Mouse (Mus musculus) kidney, adult 2 months (tissue): ENCODE results near the gene Herc4. TPM values are rescaled to one million over a fixed set of nuclear protein-coding genes. Genes with fewer than 3 reads are reported as not detected.

Experiments used
- DNase-seq: peaks from one replicate; pipeline ENCODE4 v3.0.0; 2021
- H3K27ac ChIP-seq: fragments of 200-500 bp; 2 replicates; pipeline ENCODE4 v1.5.1; 2012; ENCODE audit warnings: low read depth, low read length, control low read depth, inconsistent platforms; ENCODE audit not compliant: insufficient read depth
- H3K27me3 ChIP-seq: fragments of 200-500 bp; replicated peaks from 2 replicates; pipeline ENCODE4 v1.6.1; 2012; ENCODE audit warnings: mild to moderate bottlenecking, moderate library complexity, low read length, inconsistent platforms; ENCODE audit not compliant: control insufficient read depth, insufficient read depth
- H3K36me3 ChIP-seq: fragments of 200-500 bp; 2 replicates; pipeline ENCODE4 v1.6.1; 2012; ENCODE audit warnings: mild to moderate bottlenecking, moderate library complexity, low read length, inconsistent platforms; ENCODE audit not compliant: control insufficient read depth, insufficient read depth
- H3K4me1 ChIP-seq: fragments of 200-500 bp; 2 replicates; pipeline ENCODE4 v1.6.1; 2011; ENCODE audit warnings: low read length; ENCODE audit not compliant: control insufficient read depth, insufficient read depth
- H3K4me3 ChIP-seq: fragments of 200-500 bp; 2 replicates; pipeline ENCODE4 v1.5.1; 2011; ENCODE audit warnings: mild to moderate bottlenecking, low read depth, low read length, control low read depth; ENCODE audit not compliant: insufficient read depth
- CTCF ChIP-seq: fragments of 200-500 bp; conservative IDR thresholded peaks from 2 replicates; pipeline ENCODE4 v1.5.1; 2011; ENCODE audit warnings: low read depth, mild to moderate bottlenecking, control low read depth, low read length, moderate library complexity, mixed read lengths; ENCODE audit not compliant: insufficient read depth, insufficient read length
- POLR2A ChIP-seq: fragments of 200-500 bp; IDR thresholded peaks from one replicate; pipeline ENCODE4 v1.6.1; 2011; ENCODE audit warnings: low read depth, low read length, control low read depth
- WGBS: fragments of 180-500 bp; shearing (Covaris S2); methylation state at CpG from one replicate; pipeline ENCODE4 v1.1.7; 2018; 5-methylcytosine and 5-hydroxymethylcytosine counted together
- polyA plus RNA-seq: library from polyadenylated mRNA; depleted of rRNA; stranded (reverse); fragments of >200 nt; gene quantifications from 2 replicates; pipeline ENCODE4 v1.2.3, GENCODE M21; 2012

The Herc4 gene
- polyA plus RNA-seq, 1 experiment, result 17.7 TPM

DNA sequence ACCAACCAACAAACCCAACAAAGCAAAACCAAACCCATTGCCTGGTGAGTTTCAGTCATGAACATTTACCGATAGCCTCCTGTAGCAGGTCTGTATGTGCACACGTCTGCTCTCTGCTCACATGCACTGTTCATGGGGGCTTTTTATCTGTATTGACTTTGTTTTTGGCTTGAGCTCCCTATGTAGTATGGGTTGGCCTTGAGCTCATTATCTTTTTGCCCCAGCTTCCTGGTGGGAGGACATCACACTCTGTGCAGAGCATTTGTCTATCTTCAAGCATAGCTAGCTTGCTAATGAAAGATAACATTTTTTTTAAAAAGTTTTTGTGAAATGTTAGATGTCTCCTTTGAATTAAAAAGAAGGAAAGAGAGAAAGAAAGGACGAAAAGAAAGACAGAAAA is 33.4 kb downstream of the Herc4 start:
- TF ChIP-seq CTCF (no peak), POLR2A (no peak)

DNA sequence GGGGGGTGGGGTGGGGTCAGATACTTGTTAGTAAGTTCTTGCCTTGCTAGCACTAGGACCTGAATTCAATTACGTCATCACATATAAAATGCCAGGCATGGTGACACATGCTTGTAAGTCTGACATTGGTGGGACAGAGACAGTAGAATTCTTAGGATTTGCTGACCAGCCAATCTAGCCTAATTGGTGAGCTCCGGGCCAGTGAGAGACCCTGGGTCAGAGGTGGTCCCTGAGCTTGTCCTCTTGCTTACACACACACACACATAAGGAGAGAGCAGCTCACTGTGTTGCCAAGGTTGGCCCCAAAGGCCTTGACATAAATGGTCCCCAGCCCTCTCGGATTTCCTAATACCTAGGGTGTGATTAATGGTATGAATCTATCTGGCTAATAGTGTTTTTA is 36.2 kb downstream of the Herc4 start:
- no peak for DNase-seq
- no peaks in the 10 kb centered on the region; the same call in 1 of the 2 replicates for H3K36me3 ChIP-seq
- TF ChIP-seq POLR2A, result no peak
- TF ChIP-seq CTCF, result no peak

More for the DNA sequence above, 33.4 kb downstream of the Herc4 start:
- WGBS, result 96% methylated on average over 3 of the region's 3 CpGs
- H3K36me3 ChIP-seq, result no peaks in the 10 kb centered on the region; the same call in 1 of the 2 replicates
- no peak for DNase-seq
- H3K27ac ChIP-seq, result no peak overlapping the region
- H3K4me3 ChIP-seq, result no peak overlapping the region
- no peaks in the 10 kb centered on the region for H3K27me3 ChIP-seq
- H3K4me1 ChIP-seq, result peaks cover 3% of the 10 kb centered on the region; the same call in 1 of the 2 replicates

DNA sequence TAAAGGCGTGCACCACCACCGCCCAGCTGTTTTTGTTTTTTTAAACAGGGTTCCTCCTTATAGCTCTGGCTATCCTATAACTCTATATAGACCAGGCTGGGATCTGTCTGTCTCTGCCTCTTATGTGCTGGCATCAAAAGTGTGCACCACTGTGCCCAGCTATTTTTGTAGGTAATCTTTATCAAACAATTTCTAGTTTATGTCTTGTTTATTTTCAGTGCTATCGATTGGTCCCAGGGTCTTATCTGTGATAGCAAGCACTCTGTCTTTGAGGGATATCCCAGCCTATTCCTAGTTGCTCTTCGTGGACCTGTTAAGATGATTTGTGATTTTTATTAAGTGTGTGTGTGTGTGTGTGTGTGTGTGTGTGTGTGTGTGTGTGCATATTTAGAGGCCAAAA is 38.8 kb downstream of the Herc4 start:
- no peak for DNase-seq
- no peaks in the 10 kb centered on the region for H3K27me3 ChIP-seq
- H3K4me1 ChIP-seq, result peaks cover 3% of the 10 kb centered on the region; the same call in 1 of the 2 replicates
- no peak for TF ChIP-seq CTCF
- TF ChIP-seq POLR2A, result no peak
- peaks cover 8% of the 10 kb centered on the region for H3K36me3 ChIP-seq
- H3K4me3 ChIP-seq, result no peak overlapping the region
- WGBS, result 74% methylated on average over 4 of the region's 4 CpGs
- H3K27ac ChIP-seq, result peak overlapping the region; percentile 34; the same call in 1 of the 2 replicates

More for the DNA sequence above, 36.2 kb downstream of the Herc4 start:
- H3K4me3 ChIP-seq, result no peak overlapping the region
- no peaks in the 10 kb centered on the region for H3K27me3 ChIP-seq
- peaks cover 3% of the 10 kb centered on the region; the same call in 1 of the 2 replicates for H3K4me1 ChIP-seq
- WGBS, result 92% methylated on average over 3 of the region's 3 CpGs
- H3K27ac ChIP-seq, result no peak overlapping the region

DNA sequence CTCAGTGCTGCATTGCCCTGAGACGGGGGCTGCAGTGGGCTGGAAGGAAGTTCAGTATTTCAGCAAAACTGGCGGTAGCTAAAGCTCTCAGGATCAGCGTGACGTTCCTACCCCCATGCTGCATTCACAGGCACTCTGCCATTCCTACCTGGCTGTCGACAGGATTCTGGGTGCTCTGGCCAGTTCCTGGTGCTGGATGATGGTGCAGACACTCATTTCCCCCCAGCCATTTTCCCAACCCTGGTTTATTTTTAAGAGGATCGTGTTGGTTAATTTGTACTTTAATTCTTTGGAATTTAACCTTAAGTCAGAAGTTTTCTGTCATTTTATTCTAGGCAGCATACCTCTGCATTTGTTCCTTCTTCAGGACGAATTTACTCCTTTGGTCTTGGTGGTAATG is 39.2 kb downstream of the Herc4 start:
- DNase-seq, result peak; percentile 74
- H3K27ac ChIP-seq, result peak overlapping the region; percentile 34; the same call in 1 of the 2 replicates
- TF ChIP-seq CTCF (no peak), POLR2A (no peak)
- H3K4me1 ChIP-seq, result peaks cover 3% of the 10 kb centered on the region; the same call in 1 of the 2 replicates
- 59% methylated on average over 7 of the region's 7 CpGs for WGBS
- peaks cover 8% of the 10 kb centered on the region for H3K36me3 ChIP-seq
- H3K27me3 ChIP-seq, result no peaks in the 10 kb centered on the region
- H3K4me3 ChIP-seq, result peak overlapping the region; percentile 20; the same call in 1 of the 2 replicates

DNA sequence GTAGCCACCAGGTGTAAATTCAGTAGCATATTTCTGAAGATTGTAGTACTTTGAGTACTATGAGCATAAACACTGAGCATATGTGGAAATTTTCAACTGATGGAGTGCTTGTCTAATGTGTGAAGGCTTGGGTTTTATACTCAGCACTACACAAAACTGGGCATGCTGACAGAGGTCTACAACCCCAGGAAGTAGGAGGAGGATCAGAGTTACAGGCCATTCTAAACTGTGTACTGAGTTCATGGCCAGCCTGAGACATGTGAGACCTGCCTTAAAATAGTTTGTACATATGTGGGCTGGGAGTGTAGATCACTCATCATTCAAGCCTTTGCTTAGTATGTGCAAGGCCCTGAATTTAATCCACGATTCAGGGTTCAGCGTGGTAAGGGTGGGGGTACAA is 58.7 kb downstream of the Herc4 start:
- Histone ChIP-seq H3K4me3 (no peak overlapping the region), H3K27ac (no peak overlapping the region), H3K36me3 (peaks cover 5% of the 10 kb centered on the region; the same call in 1 of the 2 replicates), H3K27me3 (no peaks in the 10 kb centered on the region), H3K4me1 (no peaks in the 10 kb centered on the region; the same call in 1 of the 2 replicates)
- TF ChIP-seq POLR2A (no peak), CTCF (no peak)
- DNase-seq, result peak; percentile 21
- WGBS, result 74% methylated on average over 2 of the region's 2 CpGs

DNA sequence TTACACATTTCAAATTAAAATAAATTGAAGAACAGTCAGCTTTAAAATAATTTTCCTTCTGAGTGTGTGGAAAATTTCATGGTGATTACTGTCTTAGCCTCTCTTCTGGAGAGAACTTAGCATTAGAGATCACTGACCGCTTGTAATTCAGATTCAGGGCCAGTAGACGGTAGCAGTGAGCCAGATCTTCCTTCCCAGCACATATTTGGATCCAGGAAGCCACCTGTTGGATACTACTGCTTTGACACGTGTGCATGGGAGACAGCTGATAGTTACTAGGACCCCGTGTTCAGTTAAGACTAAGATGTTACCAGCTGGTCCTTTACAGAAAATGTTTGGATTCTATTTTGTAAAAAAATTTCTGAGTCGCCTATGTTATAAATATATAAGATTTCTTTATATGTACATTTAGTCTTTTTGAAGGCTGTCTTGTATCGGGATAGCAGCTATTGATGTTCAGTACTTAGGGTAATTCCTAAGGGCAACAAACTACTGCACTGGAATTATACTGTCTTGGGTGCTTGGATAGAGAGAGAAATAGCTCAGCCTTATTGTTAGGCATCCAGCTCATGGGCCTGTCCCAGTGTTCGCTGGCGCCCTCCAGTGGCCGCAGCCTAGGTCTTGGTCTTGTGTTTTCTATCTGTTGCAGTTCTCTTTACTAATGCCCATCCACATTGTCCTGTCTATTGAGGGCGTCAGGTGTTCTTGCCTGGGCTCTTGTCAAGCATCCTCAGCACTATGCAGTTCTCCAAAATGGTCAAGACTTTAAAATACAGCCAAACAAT is 65.2 kb downstream of the Herc4 start:
- peaks cover 5% of the 10 kb centered on the region; the same call in 1 of the 2 replicates for H3K4me1 ChIP-seq
- TF ChIP-seq POLR2A (no peak), CTCF (peak; percentile 81)
- peak; percentile 82 for DNase-seq
- H3K27me3 ChIP-seq, result no peaks in the 10 kb centered on the region
- no peak overlapping the region for H3K27ac ChIP-seq
- H3K4me3 ChIP-seq, result no peak overlapping the region
- WGBS, result 43% methylated on average over 10 of the region's 10 CpGs
- peaks cover 4% of the 10 kb centered on the region for H3K36me3 ChIP-seq

DNA sequence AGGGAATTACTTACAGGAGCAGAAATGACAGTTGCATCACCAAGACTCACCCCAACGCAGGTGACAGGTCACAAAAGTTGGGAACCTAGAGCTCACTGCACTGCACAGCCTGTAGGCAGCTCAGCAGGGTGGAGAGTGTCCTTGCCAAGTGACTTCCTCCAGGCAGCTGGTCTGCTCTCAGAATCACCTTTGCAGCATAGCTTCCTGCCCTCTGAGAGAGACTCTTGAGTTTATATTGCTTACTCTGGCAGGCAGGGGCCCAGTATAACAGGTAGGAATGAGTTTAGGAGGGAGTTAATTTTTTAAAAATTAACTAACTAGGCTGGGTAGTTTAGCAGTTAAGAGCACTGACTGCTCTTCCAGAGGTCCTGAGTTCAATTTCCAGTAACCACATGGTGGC is 70.1 kb downstream of the Herc4 start:
- H3K27me3 ChIP-seq, result no peaks in the 10 kb centered on the region
- peak; percentile 78 for DNase-seq
- H3K4me3 ChIP-seq, result no peak overlapping the region
- peak overlapping the region; percentile 30; the same call in 1 of the 2 replicates for H3K27ac ChIP-seq
- TF ChIP-seq POLR2A (no peak), CTCF (no peak)
- H3K36me3 ChIP-seq, result peaks cover 8% of the 10 kb centered on the region
- WGBS, result 45% methylated on average over 1 of the region's 1 CpGs
- peaks cover 5% of the 10 kb centered on the region; the same call in 1 of the 2 replicates for H3K4me1 ChIP-seq
